Mouse (Mus musculus) spleen, postnatal 36 days (tissue): ENCODE results near the gene Slc1a3.

Experiments used
- DNase-seq, 2 experiments: peaks; one replicate each; pipeline ENCODE4 v3.0.0; 2022; ENCODE audit warnings: low spot score in 2 of 2, mixed read lengths in 1 of 2

Slc1a3 gene

GRCm38 (mm10) chr15:8710146-8711006 is at the start of gene Slc1a3:
Gene Slc1a3 (minus strand): TSS chr15:8710764.
- DNase-seq, result no peak

DNA sequence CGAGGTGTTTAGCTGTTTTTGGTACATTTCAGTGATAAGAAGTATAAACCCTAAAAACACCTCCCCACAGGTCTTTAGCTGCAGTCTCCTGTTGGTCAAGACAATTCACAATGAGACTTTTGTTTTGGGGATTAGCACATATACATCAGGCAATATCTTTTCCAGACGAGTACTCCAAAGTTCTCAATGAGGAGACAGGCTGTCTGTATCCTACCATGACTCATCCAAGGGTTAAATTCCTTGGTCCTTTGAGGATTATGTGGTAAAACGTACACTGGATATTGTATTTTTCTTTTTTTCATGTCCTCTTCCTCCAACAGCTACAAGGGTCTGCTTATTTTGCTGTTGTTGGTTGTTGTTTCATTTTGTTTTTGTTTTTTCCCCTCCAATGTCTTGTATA is 48.5 kb upstream of the Slc1a3 start:
- DNase-seq, result no peak

- DNase-seq, result no peak
Observed at GRCm38 (mm10) chr15:8756441-8756840, 45.9 kb upstream of the Slc1a3 start.

GRCm38 (mm10) chr15:8749762-8750161 is 39.2 kb upstream of the Slc1a3 start:
- no peak for DNase-seq

DNA sequence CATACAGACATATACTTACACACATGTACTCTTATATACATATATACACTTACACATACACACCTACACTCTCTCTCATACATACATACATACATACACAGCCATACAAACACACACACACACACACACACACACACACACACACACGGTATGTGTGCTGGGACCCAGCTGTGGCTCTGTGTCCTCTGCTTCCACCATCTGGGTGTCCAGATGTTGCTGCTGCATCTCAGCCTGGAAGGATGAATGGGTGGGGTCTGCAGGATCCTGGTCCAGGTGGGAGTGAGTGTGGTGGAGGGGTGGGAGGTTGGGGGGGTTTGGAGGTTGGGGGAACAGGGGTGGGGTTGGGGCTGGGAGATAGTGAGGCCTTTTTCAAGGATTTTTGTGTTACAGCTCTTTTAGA is 38.2 kb upstream of the Slc1a3 start:
- DNase-seq, result no peak

- DNase-seq, result no peak
Observed at GRCm38 (mm10) chr15:8741593-8741992, 31.0 kb upstream of the Slc1a3 start.

DNA sequence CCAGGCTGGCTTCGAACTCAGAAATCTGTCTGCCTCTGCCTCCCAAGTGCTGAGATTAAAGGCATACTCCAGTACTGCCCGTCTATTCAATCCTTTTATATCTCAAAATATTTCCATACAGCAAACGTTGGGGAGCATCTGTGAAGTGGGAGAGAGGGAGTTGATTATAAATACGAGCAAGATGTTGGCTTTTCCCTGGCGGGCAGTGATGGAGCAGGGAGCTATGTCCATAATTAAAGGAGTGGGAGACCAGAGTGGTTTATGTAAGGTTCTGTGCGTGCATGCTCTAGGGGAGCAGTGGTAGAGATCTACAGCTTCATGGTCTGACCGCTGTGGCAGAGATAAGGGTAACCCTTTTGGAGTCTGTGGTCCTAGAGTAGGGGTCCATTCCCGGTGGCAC is 30.2 kb upstream of the Slc1a3 start:
- DNase-seq, result no peak

- DNase-seq, result no peak
Observed at GRCm38 (mm10) chr15:8738156-8738555, 27.6 kb upstream of the Slc1a3 start.

DNA sequence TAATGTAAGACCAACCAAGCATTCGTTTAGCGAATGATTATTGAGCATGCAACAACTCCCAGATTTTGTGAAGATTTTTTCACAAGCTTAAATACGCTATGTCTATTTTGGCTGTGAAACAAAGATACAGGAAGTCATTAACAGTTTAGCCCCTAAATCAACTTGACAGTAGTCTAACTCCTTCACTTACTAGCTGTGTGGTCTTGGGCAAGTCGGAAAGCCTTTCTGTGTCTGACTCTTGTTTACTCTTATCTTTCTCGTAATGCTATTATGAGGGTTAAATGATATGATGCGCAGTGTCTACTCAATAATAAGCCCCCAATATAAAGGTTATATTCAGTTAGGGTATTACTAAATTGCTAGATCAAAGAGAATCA is 23.8 kb upstream of the Slc1a3 start:
- DNase-seq, result no peak

DNA sequence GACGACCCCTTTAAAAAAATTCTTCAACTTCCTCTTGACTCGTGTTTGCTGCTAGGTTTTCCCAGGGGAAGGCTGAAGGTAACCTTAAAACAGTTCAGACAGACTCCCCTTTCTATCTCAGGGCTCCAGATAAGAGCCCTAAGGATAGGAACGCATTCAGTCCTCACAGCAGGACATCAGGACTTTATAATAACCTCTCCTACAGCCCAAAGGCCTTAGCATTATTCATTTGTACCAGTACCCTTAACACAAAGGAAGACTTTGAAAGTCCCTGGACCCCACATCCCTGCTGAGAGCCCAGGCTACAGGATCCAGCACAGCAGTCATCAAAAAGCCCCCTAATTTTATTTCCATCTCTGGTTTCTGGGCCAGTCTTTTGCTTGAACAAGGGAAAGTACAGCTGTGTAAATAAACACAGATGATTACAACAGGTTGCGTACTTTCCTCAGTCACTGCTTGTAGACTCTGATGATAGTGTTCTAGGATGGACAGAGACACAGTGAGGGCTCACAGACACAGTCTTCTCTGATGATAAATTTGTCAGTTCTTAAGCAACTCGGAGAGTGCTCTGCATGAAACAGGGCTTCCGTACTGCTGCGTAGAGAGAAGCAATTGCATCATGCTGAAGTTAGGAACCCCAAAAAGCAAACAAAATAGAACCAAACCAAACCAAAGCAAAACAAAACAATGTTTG is 23.3 kb upstream of the Slc1a3 start:
- DNase-seq, result no peak

DNA sequence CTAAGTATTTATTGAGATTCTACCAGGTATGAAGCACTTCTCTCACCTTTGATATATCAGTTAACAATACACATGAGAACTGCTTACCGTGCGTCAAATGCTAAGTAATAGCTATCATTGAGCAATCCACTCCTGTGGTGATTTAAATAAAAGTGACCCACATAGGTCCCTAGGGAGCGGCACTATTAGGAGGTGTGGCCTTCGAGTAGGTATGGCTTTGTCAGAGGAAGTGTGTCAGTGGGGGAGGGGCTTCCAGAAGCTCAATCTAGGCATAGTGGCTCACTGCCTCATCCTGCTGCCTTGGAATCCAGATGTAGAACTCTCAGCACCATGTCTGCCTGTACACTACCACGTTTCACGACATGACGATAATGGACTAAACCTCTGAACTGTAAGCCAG is 18.3 kb upstream of the Slc1a3 start:
- no peak for DNase-seq

DNA sequence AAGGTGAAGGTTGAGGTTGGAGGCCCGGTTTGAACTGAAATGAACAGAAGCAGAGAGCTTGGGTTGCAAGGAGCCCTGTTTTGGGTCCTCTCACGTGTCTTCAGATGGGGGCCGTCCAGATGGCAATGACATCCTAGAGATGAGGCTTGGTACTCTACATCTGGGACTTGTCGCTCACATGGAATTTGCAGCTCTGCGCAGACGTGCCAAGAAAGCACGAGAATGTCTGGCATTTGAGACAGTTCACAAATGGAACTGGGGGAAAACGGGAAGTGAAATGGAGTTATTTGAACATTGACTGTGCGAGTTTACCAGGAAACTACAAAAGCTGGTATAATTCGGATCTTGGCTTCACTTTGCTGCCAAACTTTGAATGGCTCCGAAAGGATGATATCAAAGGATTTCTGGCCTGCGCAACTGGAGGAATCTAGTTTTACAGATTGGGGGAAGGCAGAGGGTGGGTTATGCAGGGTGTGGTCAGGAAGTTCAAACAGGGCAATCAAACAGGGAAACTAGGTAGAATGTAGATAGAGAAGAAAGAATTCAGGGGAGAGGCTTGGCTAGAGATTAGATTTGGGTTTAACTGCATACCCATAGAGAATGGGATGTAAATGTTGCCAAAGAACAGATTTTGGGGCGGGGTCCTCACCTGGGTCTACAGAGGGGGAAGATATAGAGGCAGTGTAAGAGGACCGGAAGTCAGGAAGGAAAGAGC is 12.0 kb upstream of the Slc1a3 start:
- no peak for DNase-seq

DNA sequence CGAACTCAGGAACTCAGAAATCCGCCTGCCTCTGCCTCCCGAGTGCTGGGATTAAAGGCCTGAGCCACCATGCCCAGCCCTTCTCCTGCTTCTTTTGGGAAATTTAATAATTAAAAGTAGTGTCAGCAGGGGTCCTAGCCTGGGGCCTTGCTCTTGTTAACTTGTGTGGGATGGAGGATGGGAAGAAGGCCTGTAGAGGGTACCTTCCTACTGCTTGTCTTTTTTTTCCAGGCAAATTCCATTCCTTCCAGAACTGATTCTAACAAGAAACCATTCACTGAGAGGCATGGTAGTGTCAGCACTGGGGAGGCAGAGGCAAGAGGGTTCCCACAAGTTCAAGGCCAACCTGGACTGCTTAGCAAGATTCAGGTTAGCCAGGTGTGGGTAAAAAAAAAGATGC is 11.2 kb upstream of the Slc1a3 start:
- DNase-seq, result no peak

DNA sequence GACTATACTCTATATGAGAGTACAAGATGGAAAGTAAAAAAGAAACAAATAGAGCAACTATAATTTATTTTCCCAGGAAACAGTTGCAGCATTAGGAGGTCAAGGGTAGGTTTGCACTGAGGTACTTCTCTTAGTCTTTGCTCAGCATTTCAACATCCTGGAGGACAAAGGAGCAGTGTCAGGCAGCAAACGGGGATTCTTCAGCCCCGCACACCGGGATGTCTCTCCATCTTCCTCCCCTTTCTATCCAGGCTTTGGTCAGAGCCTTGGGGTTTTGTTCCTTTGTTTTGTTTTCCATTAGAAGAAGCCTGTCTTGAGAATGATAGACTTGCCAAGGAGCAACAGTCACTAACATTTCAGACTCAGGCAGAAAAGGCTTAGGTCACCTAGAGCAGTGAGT is 10.4 kb upstream of the Slc1a3 start:
- no peak for DNase-seq

DNA sequence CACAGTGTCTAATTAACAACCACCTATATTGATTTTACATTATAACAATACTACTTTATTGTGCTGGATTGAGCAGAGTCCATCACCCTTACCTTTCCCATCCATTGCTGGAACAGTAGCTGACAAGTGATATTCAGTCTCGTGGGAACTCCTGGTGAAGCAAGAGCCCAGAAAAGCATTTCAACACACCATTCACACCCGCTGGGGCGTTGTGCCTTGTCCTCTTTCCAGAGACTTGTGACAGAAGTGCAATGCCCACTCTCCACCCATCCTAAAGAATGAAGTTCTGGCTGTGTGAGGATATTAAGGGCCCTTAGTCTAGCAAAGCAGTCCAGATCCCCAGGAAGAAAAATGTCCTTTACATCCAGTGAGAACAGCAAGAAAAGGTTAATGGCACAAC is 7.9 kb upstream of the Slc1a3 start:
- no peak for DNase-seq

GRCm38 (mm10) chr15:8717021-8717571 is 6.5 kb upstream of the Slc1a3 start:
- no peak for DNase-seq

DNA sequence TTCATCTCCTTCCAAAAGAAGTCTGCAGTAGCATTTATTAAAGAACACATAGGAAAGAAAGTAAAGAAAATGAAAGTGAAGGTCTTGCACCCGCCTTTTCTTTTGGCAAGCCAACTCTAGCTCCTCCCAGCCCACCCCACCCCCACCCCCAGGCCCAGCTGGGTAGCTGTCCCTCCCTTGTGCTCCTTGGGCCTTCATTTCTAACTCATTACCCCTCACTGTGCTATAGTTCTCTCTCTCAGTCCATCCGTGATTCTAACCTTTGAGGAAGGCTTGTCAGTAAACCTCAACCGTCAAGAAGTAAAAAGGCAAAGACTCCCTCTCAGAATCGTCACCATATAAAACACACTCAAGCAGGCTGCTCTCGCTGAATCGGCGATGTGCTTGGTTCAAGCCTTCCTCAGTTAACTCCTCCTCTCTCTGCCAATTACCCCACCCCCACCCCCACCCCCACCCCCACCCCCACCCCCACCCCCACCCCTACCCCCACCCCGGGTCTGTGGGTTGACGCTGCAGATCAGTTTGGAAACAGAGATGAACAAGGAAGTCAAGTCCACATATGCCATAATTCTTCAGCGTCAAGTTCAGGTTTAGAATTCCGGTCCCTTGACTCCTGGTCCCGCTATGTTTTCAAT is 5.9 kb upstream of the Slc1a3 start:
- DNase-seq, result no peak

- DNase-seq, result no peak
Observed at GRCm38 (mm10) chr15:8715666-8716065, 5.1 kb upstream of the Slc1a3 start.

GRCm38 (mm10) chr15:8712433-8712984 is 1.9 kb upstream of the Slc1a3 start:
- DNase-seq, result no peak

DNA sequence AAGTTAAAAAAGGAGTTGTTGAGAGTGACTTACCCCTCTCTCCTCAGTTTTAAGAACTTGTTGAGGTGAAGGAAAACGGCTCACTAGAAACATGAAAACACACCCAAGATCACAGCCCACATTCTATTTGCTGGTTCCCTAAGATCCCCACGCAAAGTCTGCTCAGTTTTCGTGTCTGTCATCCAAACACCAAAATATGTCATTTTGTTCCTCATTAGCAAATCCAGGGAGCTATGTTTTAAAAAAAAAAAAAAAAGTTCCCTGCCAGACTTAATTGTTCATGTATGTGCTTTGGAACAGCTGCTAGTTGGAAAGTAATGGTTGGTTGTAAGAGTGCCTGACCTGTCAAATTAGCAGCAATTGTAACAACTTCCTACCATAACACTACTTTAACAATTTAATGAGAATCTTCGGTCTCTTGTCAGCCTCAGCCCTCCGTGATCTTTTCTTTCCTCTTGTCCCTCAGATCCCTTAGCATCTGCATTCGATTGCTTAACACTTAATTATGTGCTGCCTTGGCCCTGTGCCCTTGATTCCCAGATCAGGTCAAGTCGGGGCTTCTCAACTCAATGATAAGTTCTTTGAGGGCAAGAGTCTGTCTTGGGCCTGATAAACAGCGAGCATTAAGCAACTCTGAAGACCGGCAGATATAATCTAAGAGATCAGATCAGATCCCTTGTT is 1.2 kb upstream of the Slc1a3 start:
- DNase-seq, result no peak

GRCm38 (mm10) chr15:8709578-8709977 is 986 bp downstream of the Slc1a3 start:
- DNase-seq, result no peak
